Mouse (Mus musculus) C2C12 (cell line): Measurements from ENCODE around the gene Irgq.

ENCODE experiments used
- CEBPB ChIP-seq: IDR thresholded peaks from one replicate; pipeline ENCODE4 v1.6.1; 2011; ENCODE audit warnings: low read depth, mild to moderate bottlenecking, control low read depth, moderate library complexity
- CTCF ChIP-seq: IDR thresholded peaks from one replicate; pipeline ENCODE4 v1.5.1; 2011; ENCODE audit not compliant: control insufficient read depth, insufficient read depth, insufficient read length
- FOSL1 ChIP-seq: IDR thresholded peaks from one replicate; pipeline ENCODE4 v1.8.0; 2011; ENCODE audit warnings: mild to moderate bottlenecking, low read length; ENCODE audit not compliant: poor library complexity, insufficient read depth, severe bottlenecking
- MAX ChIP-seq: IDR thresholded peaks from one replicate; pipeline ENCODE4 v1.6.1; 2011; ENCODE audit warnings: mild to moderate bottlenecking, control low read depth
- MYOD1 ChIP-seq: IDR thresholded peaks from one replicate; pipeline ENCODE4 v1.6.1; 2011; ENCODE audit warnings: low read depth; ENCODE audit not compliant: control insufficient read depth, insufficient read length
- MYOG ChIP-seq: IDR thresholded peaks from one replicate; pipeline ENCODE4 v1.6.1; 2011; ENCODE audit not compliant: control insufficient read depth, insufficient read length; ENCODE audit errors: extremely low read depth
- USF1 ChIP-seq: IDR thresholded peaks from one replicate; pipeline ENCODE4 v1.6.1; 2011; ENCODE audit warnings: low read depth, mild to moderate bottlenecking, control low read depth, moderate library complexity

- no peak for TF ChIP-seq FOSL1
- TF ChIP-seq CTCF, result no peak
- TF ChIP-seq MYOG, result no peak
- no peak for TF ChIP-seq MAX
- no peak for TF ChIP-seq USF1
- TF ChIP-seq CEBPB, result no peak
- no peak for TF ChIP-seq MYOD1
Measured at GRCm38 (mm10) chr7:24566206-24566605, 35.7 kb downstream of the Irgq start.
